Mouse (Mus musculus) embryonic fibroblast, embryonic 13.5 days (primary cell): Measurements from ENCODE around the gene Fars2.

Experiments used
- CTCF ChIP-seq: IDR thresholded peaks from 2 replicates; pipeline ENCODE4 v1.5.1; 2011; ENCODE audit warnings: mild to moderate bottlenecking, control low read depth, low read length, moderate library complexity, borderline replicate concordance; ENCODE audit not compliant: insufficient read depth
- POLR2A ChIP-seq: IDR thresholded peaks from 2 replicates; pipeline ENCODE4 v1.6.1; 2011; ENCODE audit warnings: low read depth, mild to moderate bottlenecking, control low read depth, low read length, moderate library complexity

- TF ChIP-seq CTCF, result no peak
- no peak for TF ChIP-seq POLR2A
Observed at GRCm38 (mm10) chr13:36717376-36717775, 600.2 kb downstream of the Fars2 start.
